Mouse (Mus musculus): ENCODE measurements at regions not wholly inside any gene's neighbourhood (a gene's known extent, or its start where the extent isn't known, plus 50 kb on each side); places are given as distances from the start of the nearest gene placed in this dataset.
A peak's percentile ranks its signal among the peaks of the same experiment; 100 is the strongest.

DNA sequence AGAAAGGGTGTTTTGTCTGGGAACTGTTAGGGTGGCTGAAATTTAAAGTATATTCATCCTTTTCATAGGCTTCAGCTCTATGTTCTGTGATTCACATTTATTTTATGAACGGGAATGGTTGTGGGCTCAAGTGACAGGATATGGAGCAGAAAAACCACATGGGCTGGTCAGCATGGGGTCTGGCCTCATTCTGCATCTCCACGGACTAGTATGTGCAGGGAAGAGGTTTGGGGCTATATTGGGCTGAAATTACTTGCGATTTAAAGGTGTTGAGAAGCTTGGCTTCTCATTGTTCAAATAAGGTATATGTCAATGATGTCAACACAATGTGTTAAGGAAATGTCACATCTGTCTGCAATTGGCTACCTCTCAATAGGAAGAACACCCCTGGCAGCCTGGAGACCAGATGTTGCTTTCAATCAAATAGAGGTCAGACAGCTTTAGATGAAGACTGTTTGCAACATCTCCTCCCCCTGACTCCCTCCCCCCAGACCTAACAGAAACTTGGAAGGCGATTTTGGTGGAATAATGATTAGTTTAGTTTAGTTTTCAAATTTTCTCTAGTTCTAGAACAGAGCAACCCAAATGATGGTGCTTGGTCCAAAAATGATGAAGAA, 777.0 kb downstream of the Slc4a3 start:
- no peak for DNase-seq

DNA sequence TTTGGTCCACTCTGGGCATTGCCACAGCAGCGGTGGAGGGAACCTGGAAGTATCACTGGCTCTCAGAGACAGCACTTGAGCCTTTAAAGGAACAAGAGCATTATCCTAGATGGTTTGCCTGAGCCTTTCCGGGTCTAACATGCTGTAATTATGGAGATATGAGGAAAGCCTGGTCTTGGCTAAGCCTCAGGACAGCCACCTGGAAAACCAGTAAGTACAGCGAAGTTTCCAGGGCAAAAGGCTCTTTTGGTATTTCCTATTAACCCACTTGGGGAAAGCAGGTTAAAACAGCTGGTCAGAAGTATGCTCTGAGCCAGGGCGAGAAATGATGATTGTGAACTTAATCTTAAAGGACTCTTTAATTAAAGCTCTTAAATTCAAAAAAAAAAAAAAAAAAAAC, 777.5 kb downstream of the Slc4a3 start:
- DNase-seq = no peak

DNA sequence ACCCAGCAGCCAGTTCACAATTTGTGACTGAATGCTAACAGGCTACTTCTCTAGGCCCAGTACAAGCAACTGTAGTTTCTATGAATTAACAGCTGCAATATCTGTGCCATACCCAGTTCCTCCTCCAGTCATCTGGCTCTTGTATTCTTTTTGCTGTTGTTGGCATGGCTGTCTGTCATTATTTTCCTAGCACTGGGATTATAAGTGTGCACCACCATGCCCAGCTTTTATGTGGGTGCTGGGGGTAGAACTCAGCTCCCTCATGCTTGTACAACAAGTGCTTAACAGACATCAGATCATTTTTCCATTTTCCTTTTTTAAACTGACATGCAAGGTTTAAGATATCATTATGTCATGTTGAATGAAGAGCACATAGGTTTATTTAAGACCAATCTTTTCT, 789.9 kb downstream of the Slc4a3 start:
- DNase-seq = no peak

DNA sequence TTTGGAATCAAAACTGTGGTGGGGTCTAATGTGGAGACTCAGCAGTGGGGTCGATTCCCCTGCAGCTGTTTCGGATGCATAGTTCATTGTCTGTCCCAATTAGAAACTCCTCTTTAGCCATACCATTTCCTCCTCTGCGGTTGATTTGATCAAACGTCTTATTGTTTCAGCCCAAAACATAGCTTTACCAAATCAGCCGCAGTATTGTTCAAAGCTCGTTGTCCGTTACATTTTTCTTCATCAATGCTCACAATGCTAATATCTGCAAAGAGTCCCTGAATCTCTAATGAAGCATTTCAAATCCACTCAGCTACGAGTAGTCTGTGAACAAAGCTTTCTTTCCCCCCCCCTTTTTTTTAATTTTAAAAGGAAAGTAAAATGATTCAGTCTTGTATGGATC, 816.0 kb downstream of the Slc4a3 start:
- DNase-seq = no peak

DNA sequence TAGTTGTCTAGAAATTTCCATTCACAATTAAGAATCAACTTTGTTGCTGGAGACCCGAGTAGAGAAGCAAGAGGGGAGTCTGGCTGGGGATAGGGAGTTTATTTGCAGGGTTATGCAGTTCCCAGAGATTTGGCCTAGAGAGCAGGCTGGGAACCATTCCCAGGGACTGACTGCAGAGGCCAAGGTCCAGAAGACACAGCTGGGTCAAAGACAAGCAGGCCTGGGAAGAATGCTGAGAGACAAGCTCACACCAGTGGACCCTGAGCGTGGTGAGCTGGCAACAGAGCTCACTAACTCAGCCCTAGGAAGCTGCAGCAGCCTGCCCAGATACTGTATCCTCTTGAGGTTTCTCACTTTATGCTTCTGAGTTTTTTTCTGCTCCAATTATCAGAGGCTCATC, 827.9 kb downstream of the Slc4a3 start:
- DNase-seq = peak; percentile 31 to 55

DNA sequence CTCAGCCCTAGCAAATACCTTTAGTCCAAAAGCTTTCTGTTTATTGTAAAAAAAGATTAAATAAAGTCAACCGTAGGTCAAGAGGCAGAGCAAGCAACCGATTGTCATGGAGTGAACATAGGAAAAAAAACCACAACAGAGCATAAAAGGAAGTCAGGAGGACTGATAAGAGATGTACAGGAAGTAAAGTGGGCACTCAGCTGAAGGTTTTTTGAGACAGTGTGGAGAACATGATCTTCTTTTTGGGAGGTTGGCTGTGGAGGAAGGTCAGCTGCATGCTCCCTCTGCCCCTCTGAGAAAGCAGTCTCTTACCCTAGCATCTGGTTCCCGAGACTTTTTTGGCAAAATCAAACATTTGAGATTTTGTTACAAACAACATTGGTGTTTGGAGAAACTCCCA, 832.1 kb downstream of the Slc4a3 start:
- DNase-seq = no peak

DNA sequence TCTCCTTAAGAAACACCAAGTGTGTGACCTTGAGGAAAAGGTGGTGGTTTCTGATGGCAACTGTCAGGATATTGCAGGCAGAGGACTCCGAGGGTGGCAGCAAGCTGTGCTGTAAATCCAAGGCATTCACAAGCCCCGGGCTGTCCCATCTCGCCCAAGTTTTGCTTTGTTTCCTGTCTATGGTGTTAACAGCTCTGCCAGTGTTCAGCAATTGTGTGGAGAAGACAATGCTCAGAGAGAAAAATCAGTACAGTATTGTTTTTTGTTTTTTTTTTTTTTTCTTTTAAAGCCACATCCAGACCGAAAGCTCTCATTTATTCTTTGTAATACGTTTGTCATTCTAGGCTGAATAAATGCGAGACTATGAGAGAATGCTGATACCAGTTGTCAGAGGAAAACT, 846.5 kb downstream of the Slc4a3 start:
- DNase-seq = no peak

DNA sequence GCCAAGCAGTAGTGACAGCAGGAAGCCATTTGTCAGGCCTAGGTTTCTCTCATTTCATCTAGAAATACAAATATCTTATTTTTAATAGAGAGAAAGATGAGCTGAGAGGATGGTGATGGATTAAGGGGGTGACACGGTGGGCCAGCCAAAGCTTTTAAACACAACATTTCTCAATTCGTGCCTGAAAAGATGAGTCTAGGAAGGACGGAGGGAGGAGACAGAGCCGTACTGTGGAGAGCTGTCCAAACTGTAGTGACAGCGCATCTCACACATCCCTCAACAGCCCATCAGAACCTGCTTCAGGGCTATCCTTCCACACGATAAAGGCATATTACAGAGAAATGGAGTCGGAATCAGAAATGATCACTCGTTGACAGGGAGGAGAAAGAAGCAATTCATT, 848.0 kb downstream of the Slc4a3 start:
- no peak for DNase-seq

DNA sequence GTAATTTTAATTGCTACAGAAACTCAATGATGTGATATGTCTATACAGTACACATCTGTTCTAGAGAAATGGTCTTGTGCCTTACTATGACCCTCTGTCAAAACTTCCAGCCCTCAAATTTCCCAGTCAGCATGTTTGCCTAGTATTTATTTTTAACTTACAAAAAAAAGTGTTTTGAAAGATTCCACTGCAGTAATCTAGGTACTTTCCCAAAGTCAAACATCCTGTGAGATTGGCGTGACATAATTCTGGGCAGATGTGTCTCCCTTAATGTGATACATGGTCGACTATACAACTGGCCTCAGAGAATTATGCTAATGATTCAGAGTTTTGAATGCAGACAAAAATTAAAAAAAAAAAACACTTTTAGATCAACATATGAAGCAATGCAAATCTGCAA, 856.8 kb downstream of the Slc4a3 start:
- DNase-seq = no peak

DNA sequence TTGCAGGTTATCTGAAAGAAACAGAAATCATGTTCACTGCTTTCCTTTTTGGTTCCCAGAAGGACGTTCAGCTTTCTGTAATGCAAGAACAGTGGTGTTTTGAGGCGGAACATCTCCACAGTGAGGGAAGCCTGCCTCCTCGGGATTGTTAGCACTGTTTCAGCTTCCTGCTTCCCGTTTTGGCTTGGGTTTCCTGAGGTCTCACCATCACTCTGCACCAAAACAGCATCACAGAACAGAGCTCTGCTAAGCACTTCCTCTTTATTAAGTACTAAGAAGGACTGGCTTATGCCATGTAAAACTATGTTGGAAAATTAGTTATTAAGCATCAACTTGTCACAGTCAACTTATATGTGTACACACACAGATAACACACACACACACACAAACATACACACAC, 857.9 kb downstream of the Slc4a3 start:
- DNase-seq = no peak

DNA sequence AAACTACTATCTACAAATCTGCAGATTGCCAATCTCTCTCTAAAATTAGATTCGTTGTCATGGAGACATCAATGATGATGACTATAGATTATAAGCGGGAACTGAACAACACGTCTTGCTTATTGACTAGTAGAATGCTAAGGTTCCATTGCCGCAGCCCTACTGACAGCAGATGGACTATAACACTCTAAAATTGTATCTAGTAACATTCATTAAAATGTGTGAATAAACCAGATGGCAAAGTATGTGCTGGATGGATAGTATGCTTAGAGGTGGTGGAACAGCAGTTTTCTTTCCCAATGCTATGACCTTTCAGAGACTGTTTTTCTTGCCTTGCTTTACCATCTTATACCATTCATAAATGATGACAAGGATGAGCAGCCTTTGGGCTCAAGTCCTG, 864.7 kb downstream of the Slc4a3 start:
- DNase-seq = no peak

DNA sequence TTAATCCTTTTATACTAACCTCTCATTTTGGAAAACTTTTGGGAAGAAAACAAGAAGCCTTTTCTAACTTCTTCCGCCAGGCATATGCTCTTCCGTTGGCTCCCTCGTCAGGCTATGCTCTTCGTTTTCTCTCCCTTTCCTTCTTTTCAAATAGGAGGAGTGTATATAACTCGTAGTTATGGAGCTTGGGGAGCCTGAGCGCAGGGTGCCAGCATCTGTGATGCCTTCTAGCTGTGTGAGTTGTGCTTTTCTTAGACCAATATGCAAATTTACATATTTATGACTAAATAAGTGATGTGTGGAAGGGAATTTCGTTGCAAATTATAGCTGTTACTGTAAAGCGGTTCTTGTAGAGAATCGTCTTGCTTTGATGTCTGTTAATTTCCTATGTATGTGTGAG, 874.5 kb downstream of the Slc4a3 start:
- no peak for DNase-seq

DNA sequence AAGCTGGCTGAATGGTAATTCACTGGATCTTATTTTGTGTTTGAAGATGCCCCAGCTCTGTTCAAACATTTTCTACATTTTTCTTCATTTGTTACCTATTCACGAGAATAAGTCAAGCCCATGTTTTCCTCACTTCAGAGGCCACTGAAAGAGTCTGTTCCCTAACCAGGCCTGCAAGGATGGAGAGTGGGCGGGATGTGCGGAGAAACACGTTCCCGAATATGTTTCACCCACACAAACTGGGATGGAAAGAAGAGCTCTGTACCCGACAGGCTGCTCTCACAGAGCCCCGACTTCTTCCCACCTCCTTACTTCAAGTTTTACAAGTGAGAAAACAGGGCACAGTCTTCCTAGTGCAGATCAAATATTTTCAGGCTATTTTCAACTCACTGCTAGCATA, 881.4 kb downstream of the Slc4a3 start:
- no peak for DNase-seq

DNA sequence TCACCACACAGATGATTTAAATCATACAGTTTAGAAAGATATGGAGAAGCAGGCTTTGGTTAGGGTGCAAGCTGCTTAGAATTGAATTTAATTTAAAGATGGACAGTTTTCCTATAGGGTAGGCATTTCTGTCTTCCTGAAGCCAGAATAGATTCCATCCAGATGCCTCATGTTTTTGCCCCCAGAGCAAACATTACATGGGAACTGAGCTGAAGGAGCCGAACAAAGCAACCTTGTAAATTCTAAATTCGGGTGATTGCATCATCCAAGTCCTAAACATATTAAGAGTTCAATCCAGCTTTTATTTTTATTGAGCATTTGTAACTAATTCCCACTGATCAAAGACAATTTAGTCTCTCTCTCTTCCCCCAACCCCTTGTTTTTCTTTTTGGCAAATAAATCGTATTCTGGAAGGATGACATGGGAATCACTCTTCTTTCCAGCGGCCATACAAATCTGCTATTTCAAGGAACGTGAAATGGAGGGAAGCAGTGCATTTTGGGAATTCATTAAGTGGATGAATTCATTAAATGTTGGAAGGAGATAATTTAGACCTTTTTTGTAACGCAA, 884.1 kb downstream of the Slc4a3 start:
- DNase-seq = no peak

DNA sequence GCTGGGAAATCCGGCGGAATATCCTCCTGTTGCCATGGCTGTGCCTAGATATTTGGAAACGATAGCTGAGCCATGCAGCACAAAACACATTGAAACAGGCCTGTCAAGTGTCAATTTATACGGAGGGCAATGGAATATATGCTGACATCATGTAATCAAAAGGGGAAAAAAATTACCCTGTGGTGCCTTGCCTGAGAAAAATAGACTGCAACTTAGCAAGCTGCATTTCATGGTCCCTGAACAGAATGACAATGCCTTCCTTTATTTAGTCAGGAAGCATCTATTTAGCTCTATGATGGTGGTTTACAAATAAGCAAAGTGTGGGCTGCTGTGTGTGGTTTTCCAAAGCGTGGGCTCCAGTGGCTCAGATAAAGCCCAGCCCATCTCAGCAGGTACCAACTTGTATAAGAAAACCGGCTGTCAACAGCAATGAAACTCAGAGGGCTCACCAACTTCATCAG, 887.4 kb downstream of the Slc4a3 start:
- DNase-seq = no peak

DNA sequence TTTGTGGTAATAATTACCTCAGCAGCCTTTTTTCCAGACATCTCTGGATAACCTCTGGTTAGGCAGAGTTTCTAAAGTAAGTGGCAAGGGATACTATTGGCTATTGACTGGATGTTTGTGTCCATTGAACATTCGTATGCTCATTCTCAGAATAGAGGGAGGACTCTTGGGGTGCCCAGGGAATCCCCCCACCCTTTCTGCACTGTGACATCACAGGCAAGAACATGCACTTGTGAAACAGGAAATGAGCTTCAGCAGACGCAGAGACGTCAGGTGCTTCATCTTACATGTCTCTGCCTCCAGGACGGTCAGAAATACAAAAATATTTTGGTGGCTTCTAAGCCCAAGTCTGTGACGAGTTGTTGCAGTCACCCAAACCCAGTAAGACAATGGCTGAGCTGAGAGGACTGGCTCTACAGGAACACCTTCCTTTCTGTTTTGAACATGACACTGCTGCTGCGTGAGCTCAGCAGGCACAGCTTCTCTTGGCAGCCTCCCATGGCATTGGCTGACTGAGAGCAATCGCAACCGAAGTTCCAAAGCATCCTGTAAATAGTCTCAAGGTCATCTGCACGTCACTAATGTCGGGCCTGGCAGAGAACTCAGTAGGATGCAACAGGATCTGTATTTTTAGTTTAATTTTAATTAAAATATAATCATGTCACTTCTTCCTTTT, 904.6 kb downstream of the Slc4a3 start:
- DNase-seq = peak; percentile 75 to 77

DNA sequence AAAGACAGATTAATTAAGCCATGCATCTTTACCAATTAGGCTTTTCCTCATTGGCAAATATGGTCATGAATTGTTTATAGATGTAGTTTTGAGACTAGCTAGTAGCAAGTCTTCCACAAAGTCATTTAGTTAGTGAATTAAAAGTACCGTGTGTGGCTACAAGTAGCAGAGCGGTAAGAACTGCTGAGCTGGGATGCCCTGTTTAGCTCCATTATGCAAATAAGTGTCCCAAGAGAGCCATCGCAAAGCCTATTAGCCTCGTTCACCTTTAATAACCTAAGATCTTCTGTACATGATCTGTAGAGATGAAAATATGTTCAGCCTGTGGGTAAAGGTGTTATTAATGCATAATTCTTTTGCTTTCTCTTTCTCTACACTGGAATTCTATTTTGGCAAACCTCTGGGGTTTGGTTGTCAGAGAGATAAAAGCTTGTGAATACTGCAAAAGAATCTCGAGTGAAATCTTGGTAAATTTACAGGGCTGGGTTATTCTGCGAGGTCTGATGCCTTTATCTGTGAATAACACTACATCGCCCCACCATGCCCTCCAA, 907.2 kb downstream of the Slc4a3 start:
- no peak for DNase-seq

DNA sequence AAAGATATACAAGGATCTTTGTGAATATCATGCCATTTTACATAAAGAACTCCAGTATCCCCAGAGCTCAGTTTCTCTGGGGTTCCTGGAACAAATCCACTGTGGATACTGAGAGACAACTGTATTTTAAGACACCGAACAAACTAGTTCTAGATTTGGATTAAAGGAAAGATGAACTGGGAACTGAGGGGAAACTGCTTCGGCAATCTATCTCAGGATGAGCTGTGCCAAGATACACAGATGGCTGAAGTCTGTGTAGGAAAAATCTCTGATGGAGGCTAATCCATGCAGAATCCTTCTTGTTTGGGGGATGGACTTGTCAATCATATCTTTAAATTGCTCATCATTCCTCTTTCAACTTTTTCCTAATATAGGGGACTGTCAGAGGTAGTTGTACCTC, 920.5 kb downstream of the Slc4a3 start:
- DNase-seq = no peak

DNA sequence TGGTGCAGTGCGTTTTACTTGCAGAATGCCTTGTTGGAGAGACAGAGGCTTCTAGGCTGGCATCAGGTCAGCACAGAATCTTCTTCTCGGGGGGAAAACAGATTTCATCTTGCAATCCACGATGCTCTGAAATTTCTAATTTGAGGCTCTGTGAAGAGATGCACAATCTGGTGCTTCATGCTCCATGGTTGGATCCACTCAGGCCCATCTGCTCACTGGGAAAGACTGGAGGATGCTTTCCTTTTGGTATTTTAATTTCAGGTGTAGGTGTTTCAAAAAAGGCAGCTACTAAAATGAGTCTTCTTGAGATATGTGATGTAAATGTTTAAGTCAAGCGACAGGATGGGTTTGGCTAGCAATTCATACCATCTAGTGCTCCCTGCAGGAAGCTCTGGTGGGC, 938.1 kb downstream of the Slc4a3 start:
- DNase-seq = no peak

DNA sequence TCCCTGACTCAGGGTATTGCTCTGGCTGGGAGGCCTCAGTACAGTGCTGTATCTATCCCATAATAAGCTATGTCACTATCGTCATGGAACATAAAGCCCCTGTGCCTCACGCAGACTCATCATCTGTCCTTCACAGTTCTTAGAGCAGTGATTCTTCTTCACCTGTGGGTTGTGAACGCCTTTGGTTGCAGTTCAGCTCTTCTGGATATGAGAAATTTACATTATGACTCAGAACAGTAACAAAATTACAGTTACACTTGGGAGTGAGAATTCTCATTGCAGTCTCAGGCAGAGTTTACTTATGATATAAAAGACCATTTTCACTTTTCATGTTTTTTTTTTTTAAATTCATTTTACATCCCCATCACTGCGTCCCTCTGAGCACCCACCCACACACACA, 941.4 kb downstream of the Slc4a3 start:
- no peak for DNase-seq

DNA sequence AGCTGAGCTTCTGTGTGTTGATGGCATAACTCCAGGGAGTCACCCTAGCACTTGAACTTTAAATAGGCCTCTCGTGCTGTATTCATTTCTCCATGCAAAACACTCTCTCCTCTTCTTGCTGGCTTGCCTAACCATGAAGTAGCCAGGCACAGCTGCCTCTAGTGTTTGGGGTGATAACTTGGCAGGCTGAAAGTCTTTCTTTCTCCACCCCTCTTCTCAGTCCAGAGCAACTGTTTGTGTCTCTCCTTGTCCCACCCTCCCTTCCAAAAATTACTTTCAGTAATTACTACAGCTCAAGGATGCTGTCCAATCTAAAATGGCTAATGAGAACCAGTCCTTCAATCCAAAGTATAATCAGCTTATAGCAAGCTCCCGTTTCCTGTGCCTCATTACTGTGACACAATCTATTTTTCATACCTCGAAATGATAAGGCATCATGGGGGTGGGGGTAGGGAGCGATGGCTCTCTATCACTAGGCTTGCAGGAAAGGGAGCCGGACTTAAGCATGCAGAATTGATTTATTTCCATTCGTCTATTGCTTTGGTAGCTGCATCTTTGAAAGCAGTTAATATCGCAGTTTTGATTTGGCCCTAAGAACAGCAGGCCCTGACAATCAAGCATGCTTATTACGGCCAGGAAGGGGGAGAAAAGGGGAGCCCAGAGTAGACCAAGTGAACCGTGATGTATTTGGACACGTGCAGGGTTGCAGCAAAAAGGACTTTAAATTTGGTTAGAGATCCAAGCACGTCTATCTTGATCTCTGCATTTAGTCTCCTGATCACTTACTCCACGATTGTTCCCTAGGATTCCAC, 943.8 kb downstream of the Slc4a3 start:
- no peak for DNase-seq

DNA sequence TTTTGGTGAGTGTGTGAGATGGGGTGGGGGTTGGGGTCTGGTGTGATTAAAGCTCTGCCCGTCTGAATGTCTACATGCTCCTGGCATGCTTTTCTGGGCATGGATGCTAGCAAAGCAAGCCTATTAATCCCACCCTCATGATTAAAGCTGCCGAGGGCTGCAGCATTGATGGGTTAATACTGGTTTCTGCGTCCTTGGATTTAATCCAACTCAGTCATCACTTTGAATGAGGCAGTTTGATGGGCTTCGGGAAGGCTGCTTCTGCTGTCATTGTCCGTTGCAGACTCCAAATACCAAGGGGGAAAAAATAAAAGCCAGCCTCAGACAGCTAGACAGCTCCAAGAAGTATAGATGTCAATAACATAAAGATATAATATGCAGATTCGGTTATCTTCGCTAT, 944.7 kb downstream of the Slc4a3 start:
- peak; percentile 3 to 34 for DNase-seq

DNA sequence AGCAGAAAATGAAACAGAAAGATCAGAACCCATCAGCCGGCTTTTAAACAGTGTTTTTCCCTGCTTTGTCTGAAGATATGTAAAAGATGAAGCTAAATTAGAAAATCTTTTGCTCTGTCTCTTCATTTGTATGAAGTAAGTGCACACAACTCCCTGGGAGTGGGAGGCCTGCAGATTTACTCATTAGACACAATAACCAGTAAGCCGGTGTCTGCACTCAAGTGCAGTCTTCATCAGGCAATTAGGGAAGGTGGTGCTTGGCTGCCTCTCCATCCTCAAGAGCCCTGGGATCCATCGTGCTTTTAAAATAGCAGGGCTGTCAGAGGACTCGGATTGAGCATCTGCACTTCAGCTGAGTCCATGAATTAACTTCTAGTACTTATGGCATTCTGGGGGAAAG, 945.1 kb downstream of the Slc4a3 start:
- DNase-seq = no peak
